Mouse (Mus musculus): ENCODE measurements around the gene Col5a2.
"Not testable (repeated sequence)": the region's sequence is repeated elsewhere in the genome, so short reads cannot be mapped to it uniquely, and the experiment has no call there.

The Col5a2 gene

DNA sequence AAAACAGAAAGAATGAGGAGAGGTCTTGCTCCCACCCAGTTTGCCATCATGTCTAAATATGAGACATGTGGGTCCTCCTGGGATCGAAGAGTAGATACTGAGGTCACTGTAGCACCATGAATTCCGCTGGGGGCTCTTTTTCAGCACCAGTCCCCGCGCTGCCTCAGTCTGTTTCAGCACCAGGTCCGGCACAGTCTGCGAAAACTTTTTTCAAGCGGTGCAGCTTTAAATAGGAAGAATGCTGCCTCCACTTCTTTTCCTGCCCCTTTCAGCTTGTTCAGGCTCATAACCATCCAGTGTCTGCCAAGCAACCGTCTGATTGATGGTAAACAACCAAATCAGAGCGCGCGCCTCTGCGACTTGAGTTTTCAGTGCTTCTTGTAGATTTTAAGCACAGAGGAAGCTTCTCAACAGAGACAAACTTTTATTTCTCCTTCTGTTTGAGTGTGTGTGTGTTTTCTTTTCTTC, at the start of gene Col5a2:
TSS of gene Col5a2 (minus strand) at position 418 of the 468 bp plus-strand sequence.
- peak; percentile 58 to 64 for DNase-seq

- DNase-seq = no peak
Observed at GRCm38 (mm10) chr1:45550531-45550930, 47.4 kb upstream of the Col5a2 start.

DNA sequence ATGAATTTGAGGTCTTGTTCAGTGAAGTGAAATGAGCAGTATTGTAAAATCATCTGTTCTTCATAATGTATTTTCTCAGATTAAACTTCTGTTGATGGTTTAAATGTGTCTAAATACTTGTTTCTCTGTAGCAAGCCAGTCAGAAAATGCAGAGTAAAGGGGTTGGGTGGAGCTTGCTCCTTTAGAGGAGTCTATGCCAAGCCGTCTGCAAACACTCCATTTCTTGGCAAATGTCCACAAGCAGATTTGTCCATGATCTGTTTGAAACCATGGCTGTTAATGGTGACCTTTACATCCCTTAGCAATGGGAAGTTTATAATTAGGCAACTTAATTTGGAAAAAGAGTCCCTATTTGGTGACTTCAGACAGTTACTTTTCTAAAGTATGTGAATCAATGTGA, 38.8 kb upstream of the Col5a2 start:
- peak in 1 of 2 experiments; percentile 5 for DNase-seq

DNA sequence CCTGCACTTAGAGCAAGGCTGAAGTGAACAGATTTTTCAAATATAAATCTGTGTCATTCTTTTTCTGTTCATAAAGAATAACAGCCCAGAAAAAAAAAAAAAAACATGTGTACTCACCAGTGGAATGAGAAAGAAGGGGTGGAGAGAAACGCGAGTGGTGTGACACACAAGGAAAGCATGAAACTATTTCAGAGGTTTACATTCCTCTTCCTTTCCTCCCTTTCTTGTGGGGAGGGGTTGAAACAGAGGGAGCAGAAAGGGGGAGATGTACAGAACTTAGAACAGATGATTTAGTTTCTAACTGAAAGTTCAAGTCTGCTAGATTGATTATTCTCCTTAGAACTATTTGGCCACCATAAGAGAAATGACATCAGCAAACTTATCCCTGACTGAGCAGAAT, 38.1 kb upstream of the Col5a2 start:
- DNase-seq = no peak

DNA sequence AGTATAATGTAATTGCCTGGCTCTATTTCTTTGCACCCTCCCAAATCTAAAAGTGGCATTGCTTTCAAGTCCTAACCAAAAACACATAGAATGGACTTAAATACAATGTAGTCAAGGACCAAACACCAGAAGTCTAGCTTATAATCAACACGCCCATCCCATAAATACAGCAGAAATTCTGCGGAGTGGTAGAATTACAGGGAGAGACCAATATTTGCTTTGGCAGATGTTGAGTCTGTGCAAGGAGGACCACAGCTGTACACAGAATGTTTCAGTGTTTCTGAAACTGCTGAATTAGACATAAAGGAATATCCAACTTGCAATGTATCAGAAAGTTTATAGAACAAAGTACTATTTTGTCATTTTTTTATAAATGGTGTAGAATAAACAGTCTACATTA, 28.4 kb upstream of the Col5a2 start:
- no peak for DNase-seq

GRCm38 (mm10) chr1:45527476-45527875, 24.4 kb upstream of the Col5a2 start:
- not testable (repeated sequence) for DNase-seq

GRCm38 (mm10) chr1:45523601-45524000, 20.5 kb upstream of the Col5a2 start:
- peak; percentile 19 to 21 for DNase-seq

- peak; percentile 8 to 18 for DNase-seq
Observed at GRCm38 (mm10) chr1:45521486-45521885, 18.4 kb upstream of the Col5a2 start.

- peak; percentile 16 to 40 for DNase-seq
Observed at GRCm38 (mm10) chr1:45502241-45502741, 791 bp downstream of the Col5a2 start.

DNA sequence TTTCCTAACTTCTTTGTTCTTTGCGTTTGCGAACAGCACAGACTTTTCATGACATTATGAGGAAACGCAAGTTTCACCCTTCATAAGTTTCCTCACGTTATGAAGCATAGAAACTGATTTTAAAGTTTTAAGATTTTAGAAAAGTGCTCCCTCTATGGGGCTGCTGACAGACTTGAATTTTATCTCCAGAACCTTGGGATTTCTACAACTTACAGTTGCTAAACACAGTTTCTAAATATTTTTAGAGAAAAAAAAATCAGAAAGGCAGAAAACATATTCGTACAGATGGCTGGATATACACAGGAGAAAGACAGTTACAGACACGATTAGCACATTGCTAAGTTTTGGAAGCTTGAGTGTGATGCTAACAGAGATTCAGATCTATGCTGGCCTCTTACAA, 1.6 kb downstream of the Col5a2 start:
- no peak for DNase-seq

DNA sequence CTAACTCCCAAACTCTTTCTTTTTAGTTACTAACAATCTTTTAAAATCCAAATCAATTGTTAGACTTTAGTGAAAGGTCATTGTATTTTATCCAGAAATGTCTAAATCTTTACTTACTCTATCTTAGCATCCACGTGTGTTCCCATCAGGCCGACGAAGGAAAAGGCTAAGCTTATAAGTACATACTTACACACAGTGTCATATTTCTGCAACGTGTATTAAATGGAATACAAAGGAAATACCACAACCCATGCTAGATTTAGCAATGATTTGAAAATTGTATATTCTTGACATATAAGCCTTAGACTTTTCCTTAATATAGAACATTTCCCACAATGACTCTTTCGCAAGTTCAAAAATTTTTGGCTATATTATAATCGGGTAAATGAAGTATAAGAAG, 2.6 kb downstream of the Col5a2 start:
- no peak for DNase-seq

- no peak for DNase-seq
Observed at GRCm38 (mm10) chr1:45495025-45495424, 8.1 kb downstream of the Col5a2 start.

DNA sequence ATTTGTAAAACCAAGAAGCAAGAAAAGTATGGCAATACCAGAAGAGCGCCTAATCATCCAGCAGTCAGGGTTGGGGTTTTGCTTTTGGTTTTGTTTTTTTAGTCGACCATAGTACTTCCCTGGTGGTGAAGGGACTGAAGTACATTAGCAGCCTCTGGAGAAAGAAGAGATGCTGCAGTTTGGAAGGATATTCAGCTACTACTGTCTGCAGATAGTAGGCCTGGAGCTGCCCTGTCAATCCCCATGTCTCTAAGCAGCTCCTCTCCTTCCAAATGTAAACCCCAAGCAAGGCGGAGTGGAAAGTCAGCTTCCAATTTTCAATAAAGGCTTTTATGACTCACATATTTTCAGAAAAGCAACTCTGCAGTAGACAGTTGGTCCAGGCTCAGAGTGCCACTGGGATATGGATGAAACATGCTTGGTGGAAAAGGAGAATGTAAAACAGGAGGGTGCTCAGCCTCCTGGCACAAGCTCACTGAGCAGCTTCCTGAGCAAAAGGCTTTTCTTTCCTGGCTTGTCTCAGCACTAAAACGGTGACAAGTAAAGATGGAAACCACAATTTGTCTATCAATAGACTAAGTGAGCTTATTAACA, 10.9 kb downstream of the Col5a2 start:
- DNase-seq = no peak

- no peak for DNase-seq
Observed at GRCm38 (mm10) chr1:45490451-45490850, 12.6 kb downstream of the Col5a2 start.

DNA sequence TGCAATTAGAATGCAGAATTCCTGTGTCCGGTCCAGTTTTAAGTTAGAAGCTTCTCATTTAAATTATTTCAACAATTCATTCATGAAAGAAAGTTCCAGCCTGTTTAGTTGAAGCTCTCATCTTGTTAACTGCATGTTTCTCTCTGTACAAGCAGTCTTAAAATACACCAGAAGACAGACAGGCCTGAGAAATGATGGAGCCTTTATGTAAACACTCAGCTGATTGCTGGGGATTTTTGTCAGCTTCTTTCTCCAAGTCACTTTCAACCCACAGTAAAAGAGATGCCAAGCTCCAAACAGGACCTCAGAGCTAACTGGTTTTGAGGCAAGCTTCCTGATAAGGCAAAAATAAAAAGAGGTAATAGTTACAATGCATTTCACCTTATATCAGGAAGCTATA, 14.8 kb downstream of the Col5a2 start:
- DNase-seq = no peak

DNA sequence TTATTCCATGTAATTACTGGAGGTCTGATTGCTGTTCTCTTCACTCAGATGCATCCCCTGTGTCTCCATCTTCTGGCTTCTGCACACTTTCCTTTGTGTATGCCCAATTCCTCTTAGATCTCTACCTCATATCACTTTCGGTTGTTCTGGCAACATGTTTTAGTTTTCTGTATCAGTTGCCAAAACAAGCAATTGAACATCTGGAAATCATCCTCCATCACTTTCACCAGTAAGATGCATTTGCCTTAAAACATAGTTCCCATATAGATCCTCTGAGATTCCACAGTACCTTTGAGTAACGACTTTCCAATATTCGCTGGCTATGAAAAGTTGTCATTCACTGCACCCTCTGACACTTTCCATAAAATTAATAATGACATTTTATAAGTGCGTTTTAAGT, 20.1 kb downstream of the Col5a2 start:
- DNase-seq = no peak

DNA sequence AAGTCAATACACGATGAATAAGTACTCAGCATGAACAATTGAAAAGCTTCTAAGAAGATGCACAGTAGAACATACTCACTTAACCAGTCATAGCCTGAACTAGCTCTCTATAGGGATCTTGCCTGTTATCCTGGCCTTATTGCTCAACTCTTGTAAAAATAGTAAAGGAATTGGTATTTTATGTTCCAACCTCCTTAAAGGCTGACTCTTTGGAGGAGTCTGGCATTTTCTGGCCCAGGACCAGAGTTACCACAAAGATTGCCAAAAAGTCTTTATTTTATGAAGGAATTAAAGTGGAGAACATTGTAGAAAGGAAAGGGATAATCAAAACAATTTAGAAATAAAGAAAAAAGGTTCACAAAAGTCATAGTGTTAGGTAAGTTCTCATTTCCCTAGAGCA, 21.2 kb downstream of the Col5a2 start:
- DNase-seq = no peak

DNA sequence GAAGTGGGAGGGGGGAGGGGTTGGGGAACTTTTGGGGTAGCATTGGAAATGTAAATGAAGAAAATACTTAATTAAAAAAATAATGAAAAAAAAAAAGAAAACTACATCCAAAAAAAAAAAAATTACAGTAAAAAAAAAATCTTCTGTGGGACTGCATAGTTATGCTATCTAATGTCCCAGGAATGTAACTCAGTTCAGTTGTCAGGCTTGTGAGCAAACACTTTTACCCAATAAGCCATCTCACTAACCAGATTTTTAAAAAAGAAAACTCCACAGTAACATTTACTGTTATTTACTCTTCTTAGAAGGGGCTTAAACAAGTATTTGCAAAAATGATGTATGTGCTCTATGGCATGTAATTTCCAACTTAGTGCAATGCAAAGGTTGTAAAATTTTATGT, 24.0 kb downstream of the Col5a2 start:
- no peak for DNase-seq

- DNase-seq = no peak
Observed at GRCm38 (mm10) chr1:45472751-45473150, 30.3 kb downstream of the Col5a2 start.

DNA sequence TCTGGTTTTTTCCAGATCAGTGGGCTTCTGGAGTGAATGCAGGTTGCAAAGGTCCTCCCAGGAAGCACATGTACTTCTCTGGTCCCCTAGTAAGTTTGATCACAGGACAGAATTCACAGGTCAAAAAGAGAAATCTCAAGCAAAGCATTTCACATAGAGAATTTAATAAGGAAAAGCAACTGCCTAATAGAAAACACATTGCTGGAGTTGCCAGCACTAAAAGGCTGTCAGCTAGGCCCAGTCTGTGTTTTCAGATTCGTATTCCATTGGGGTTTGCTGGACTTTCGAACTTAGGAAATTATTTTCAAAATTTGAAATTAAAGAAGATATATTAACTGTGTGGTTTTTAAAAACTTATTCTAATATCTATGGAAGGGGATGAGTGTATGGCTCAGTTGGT, 42.3 kb downstream of the Col5a2 start:
- no peak for DNase-seq

DNA sequence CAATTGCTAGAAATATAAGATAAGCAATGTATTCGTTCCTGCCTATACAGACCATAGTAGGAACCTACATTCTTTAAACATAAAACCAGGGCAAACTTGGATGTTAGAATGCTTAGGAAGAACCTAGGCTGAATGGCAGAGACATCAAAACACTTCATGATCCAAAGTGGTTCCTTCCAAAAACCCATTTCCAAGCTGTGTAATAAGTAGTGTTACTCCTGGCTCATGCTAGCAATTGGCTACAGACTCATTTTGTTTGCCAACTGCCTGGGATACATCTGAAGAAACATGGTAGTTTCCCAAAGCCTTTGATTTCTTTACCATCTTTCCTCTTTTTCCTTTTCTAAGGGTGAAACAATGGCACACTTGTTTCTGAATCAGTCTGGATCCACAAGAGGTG, 47.3 kb downstream of the Col5a2 start:
- no peak for DNase-seq

- DNase-seq = peak in 1 of 2 experiments; percentile 1
Observed at GRCm38 (mm10) chr1:45448856-45449255, 54.2 kb downstream of the Col5a2 start.

DNA sequence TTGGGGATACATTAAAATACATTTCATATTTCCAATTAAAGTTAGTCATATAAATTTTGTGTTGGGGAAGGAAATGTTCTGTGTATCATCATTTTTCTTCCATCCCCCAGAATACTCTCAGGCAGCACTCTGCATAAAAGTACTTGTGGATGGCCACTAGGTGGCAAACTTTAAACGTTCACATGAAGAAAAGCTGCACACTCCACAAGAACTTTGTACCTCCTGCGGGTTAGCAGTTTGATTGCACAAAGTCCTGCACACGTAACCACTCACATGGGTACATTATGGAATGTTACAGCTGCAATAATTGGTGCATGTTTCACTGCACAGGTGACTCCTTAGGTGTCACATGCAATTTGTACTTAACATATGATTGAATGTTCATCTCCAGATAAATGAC, 71.2 kb downstream of the Col5a2 start:
- peak; percentile 51 for DNase-seq

DNA sequence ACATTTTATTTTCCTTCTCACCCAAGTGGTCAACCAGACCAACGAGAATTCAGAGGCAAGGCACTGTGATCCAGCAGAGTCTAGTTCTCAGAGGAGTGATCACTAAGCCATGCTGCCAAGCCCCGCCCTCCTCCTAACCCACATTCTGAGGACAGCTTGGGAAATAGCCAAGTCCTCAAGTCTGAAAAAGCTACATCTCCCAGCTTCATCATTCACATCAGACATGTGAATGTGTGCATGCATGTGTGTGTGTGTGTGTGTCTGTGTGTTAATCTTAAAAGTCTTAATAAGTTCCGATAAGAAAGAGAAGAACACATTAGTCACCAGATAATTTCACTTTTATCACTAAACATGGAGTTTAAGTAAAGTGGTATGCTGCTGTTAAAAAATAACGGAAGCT, 72.6 kb downstream of the Col5a2 start:
- peak; percentile 17 to 59 for DNase-seq

DNA sequence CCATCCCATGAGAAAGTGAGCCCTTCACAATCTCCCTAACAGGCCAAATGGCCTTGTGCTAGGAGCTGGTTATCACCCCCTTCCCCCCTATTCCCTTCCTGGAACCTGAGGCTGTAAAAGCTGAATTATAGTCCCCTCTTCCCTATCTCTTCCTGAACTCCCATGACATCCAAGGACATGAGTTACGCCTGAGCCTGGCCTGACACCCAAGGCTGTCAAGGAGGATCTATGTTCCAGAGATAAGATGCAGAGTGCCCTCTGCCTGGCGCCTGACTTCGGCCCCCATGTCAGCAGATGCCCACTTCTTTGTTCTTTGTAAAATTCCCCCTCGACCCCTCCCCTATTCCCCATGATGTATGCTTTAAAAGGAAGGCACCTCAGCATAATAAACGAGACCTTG, 73.9 kb downstream of the Col5a2 start:
- DNase-seq = not testable (repeated sequence)

Data from kidney, postnatal 36 days (tissue).